Mouse (Mus musculus): ENCODE data around the gene Spocd1. TPM values are rescaled to one million over a fixed set of nuclear protein-coding genes. Genes with fewer than 3 reads are reported as not detected.
A peak's percentile ranks its signal among the peaks of the same experiment; 100 is the strongest.
"Not testable (repeated sequence)": the region's sequence is repeated elsewhere in the genome, so short reads cannot be mapped to it uniquely, and the experiment has no call there.

Gene Spocd1
- polyA plus RNA-seq (2012; rRNA removed) = 0.05 and 0.14 TPM in 2 replicates

DNA sequence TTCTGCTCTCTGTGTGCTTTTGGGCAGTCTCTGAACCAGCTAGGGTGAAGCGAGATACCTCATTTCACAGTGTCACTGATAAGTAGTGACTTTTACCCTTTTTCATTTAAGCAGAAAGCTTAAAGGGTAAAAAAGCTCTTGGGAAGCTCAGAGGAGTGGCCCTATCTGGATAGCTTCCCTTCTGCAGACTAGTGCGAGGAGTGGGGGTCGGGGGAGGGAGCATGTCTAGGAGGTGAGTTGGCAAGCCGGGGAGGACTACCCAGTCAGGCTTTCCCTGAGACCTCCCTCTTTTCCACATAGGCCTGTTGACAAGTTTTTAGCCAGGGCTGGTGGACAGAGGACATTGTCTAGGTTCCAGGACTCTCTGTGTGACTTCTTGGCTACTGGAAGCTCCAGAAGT lies at the start of gene Spocd1:
Gene Spocd1, plus strand, starts transcription at position 301 of the 400 bp plus-strand sequence.
- no peak for TF ChIP-seq POLR2A (IDR thresholded peaks at IDR 0.05; ENCODE audit: borderline replicate concordance, extremely low read depth, insufficient read depth, insufficient read length, poor library complexity, severe bottlenecking)
- TF ChIP-seq CTCF (IDR thresholded peaks at IDR 0.05; ENCODE audit: borderline replicate concordance, extremely low read depth, insufficient read depth, insufficient read length) = no peak
- no peak for DNase-seq (ENCODE audit: low read depth)

DNA sequence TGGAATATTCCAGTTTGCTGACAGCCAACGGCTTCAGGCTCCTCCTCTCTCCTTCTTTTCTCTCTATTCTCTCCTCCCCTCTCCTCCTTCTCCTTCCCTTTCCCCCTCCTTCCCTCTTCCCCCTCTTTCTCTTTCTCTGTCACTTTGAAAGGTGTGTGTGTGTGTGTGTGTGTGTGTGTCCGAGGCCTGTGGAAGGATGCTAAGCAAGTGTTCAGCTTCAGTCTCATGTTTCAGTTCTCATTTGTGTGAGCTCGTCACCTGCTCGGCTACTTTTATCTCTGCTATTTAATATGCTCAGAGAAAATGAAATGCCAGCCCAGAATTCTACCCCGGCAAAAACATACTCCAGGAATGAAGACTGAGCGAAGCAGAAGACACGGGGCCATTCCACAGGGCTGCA lies 48.4 kb upstream of the Spocd1 start:
- DNase-seq (ENCODE audit: low read depth) = no peak
- TF ChIP-seq POLR2A (IDR thresholded peaks at IDR 0.05; ENCODE audit: borderline replicate concordance, extremely low read depth, insufficient read depth, insufficient read length, poor library complexity, severe bottlenecking) (no peak), CTCF (IDR thresholded peaks at IDR 0.05; ENCODE audit: borderline replicate concordance, extremely low read depth, insufficient read depth, insufficient read length) (no peak)

DNA sequence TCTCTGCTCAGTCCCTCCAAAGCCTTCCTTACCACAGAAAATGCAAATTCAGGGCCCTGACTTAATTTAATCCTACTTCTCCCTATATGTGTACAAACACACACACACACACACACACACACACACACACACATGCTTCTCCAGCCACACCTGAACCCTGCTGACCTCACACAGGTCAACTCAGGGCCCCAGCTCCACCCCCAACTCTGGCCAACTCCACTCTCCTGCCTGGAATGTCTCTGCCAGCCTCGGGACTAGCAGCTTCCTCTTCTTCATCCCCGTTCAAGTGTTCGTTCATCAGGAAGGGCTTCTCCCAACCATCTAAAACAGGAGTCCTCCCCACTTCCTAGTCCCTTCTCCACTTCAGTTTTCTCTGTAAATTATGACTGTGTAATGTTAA lies 47.4 kb upstream of the Spocd1 start:
- DNase-seq (ENCODE audit: low read depth) = no peak

DNA sequence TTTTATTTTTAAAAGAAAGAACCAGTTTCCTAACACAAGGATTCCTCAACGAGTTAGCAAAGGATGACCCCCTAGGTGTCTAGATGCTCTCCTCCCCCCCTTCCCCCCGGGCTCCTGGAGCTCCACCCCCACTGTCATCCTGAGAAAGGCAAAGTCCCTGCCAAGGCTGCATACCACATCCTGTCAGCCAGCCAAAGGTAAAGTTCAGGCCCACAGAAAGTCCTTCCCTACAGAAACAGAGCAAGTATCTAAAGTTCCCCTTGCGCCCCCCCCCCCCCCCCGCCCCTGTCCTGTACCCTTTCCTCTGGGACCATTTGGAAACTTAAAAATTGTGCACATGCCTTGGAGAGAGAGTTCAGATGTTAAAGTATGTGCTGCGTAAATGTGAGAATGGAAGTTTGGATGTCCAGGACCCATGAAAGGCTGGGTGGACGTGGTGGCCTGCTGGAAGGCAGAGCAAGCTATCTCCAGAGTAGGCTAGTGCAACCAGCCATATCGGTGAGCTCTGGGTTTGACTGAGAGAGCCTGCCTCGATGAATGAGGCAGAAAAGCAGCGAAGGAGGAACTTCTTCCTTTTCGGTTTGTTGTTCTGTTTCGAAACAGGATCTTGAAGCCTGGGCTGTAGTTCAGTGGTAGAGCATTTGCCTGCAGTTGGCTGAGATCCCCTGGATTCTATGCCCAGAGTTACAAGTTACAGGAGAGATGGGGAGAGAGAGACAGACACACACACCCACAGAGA lies 46.3 kb upstream of the Spocd1 start:
- peak; percentile 47 for DNase-seq (ENCODE audit: low read depth)
- TF ChIP-seq CTCF (IDR thresholded peaks at IDR 0.05; ENCODE audit: borderline replicate concordance, extremely low read depth, insufficient read depth, insufficient read length) = no peak
- no peak for TF ChIP-seq POLR2A (IDR thresholded peaks at IDR 0.05; ENCODE audit: borderline replicate concordance, extremely low read depth, insufficient read depth, insufficient read length, poor library complexity, severe bottlenecking)

More for the DNA sequence above, 47.4 kb upstream of the Spocd1 start:
- TF ChIP-seq CTCF (IDR thresholded peaks at IDR 0.05; ENCODE audit: borderline replicate concordance, extremely low read depth, insufficient read depth, insufficient read length) = no peak
- no peak for TF ChIP-seq POLR2A (IDR thresholded peaks at IDR 0.05; ENCODE audit: borderline replicate concordance, extremely low read depth, insufficient read depth, insufficient read length, poor library complexity, severe bottlenecking)

DNA sequence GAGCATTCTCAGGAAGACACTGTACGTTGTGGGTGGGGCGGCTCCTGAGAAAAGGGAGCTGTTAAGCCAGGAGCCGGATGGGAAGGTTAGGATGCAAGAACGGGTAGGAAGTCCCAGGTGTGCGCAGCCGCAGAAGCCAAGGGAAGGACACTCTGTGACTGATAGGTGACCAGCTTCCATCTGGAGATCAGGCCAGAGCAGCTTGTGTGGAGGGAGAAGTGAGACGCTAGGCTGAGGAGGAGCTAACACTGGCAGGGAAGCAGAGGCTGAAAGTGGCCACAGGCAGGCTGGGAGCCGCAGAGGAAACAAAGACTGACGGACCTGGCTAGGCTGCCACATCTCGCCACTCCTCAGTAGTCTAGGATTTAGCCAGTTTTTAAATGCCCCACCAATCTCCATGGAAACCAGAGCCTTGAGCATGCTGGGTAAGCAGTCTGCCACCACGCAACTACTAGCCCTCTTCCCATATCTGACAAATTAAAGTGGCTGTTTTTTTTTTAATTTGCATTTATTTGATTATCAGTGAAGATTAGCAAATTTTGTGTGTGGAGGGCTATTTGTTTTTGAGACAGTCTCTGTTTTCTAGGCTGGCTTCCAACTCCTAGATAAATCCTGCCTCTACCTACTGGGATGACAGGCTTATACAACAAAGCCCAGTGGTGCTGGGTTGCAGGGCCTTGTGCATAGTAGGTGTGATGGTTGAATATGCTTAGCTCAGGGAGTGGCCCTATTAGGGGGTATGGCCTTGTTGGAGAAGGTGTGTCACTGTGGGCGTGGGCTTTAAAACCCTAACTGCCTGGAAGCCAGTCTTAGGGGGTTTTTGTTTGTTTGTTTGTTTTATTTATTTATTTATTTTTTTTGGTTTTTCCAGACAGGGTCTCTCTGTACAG lies 44.8 kb upstream of the Spocd1 start:
- peak; percentile 86 for DNase-seq (ENCODE audit: low read depth)

DNA sequence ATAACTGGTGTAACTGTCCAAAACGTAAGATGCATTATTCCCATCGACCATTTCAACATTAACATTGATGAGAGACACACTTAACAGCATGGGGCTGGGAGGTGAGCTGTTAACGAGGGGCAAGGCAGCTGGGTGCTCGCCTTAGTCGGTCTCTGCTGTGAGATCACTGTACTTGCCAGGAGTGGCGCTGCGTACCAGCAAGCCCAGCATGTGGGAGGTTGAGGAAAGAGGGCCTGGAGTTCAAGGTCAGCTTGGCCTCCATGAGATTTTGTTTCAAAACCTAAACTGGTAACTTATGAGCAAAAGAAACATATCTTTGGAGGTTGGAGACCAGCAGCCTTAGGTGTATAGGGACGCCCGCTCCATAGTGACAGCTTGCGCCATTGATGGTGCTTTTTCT lies 39.4 kb upstream of the Spocd1 start:
- no peak for DNase-seq (ENCODE audit: low read depth)
- TF ChIP-seq POLR2A (IDR thresholded peaks at IDR 0.05; ENCODE audit: borderline replicate concordance, extremely low read depth, insufficient read depth, insufficient read length, poor library complexity, severe bottlenecking) = no peak
- no peak for TF ChIP-seq CTCF (IDR thresholded peaks at IDR 0.05; ENCODE audit: borderline replicate concordance, extremely low read depth, insufficient read depth, insufficient read length)

More for the DNA sequence above, 44.8 kb upstream of the Spocd1 start:
- TF ChIP-seq POLR2A (IDR thresholded peaks at IDR 0.05; ENCODE audit: borderline replicate concordance, extremely low read depth, insufficient read depth, insufficient read length, poor library complexity, severe bottlenecking) (no peak), CTCF (IDR thresholded peaks at IDR 0.05; ENCODE audit: borderline replicate concordance, extremely low read depth, insufficient read depth, insufficient read length) (no peak)

DNA sequence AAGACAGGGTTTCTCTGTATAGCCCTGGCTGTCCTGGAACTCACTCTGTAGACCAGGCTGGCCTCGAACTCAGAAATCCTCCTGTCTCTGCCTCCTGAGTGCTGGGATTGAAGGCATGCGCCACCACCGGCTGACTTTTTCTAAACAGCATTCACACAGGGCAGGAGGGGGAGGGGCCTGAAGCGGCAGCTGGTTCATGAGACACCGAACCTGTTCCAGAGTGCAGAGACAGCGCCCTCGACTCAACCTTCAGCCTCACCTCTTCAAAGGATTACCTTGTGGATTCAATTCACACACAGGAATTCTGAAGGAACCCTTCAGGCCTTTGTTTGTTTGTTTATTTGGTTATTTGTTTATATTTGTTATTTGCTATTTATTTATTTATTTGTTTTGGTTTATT lies 39.0 kb upstream of the Spocd1 start:
- TF ChIP-seq CTCF (IDR thresholded peaks at IDR 0.05; ENCODE audit: borderline replicate concordance, extremely low read depth, insufficient read depth, insufficient read length) (no peak), POLR2A (IDR thresholded peaks at IDR 0.05; ENCODE audit: borderline replicate concordance, extremely low read depth, insufficient read depth, insufficient read length, poor library complexity, severe bottlenecking) (no peak)
- no peak for DNase-seq (ENCODE audit: low read depth)

DNA sequence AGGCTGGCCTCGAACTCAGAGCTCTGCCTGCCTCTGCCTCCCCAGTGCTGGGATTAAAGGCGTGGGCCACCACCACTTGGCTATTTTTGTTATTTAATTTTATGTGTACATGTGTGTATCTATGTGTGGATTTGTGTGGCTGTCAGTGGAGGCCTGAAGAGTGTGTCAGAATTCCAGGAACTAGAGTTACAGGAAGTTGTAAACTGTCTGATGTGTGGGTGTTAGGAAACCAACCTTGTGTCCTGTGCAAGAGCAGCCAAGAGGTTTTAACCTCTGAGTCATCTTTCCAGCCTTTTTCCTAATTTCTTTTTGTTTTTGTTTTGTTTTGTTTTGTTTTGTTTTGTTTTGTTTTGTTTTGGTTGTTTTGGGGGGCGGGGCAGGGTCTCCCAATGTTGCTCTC lies 34.2 kb upstream of the Spocd1 start:
- TF ChIP-seq CTCF (IDR thresholded peaks at IDR 0.05; ENCODE audit: borderline replicate concordance, extremely low read depth, insufficient read depth, insufficient read length) (no peak), POLR2A (IDR thresholded peaks at IDR 0.05; ENCODE audit: borderline replicate concordance, extremely low read depth, insufficient read depth, insufficient read length, poor library complexity, severe bottlenecking) (no peak)
- no peak for DNase-seq (ENCODE audit: low read depth)

DNA sequence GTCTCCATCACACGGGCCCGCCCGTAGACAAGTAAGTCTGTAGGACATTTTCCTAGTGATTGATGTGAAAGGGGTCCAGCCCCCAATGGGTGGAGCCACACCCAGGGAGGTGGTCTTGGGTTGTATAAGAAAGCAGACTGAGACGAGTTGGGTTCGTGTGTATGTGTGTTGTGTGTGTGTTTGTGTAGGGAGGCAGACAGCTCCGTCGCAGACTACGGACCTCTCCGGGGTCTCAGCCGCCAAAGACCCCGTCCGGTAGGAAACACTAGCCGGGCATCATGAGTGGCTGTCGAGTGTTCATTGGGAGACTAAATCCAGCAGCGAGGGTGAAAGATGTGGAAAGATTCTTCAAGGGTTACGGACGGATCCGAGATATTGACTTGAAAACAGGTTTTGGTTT lies 30.2 kb upstream of the Spocd1 start:
- DNase-seq (ENCODE audit: low read depth) = not testable (repeated sequence)

DNA sequence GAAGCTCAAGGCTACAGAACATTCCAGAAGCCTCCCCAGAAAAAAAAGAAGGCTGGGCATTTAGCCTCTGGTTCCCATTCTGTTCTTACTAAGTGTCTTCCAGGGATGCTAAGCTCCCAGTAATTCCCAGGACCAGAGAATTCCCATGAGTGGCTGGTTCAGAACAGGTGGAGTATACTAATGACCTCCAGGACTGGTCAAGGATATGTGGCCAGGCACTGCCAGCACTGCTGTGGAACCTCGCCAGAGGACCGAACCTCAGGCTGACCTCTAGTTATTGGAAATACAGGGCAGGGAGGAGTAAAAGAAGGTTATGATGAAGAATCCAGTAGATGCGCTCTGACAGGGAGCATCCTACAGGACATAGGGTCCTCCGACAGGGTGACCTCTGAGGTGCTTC lies 26.7 kb upstream of the Spocd1 start:
- TF ChIP-seq CTCF (IDR thresholded peaks at IDR 0.05; ENCODE audit: borderline replicate concordance, extremely low read depth, insufficient read depth, insufficient read length) = no peak

DNA sequence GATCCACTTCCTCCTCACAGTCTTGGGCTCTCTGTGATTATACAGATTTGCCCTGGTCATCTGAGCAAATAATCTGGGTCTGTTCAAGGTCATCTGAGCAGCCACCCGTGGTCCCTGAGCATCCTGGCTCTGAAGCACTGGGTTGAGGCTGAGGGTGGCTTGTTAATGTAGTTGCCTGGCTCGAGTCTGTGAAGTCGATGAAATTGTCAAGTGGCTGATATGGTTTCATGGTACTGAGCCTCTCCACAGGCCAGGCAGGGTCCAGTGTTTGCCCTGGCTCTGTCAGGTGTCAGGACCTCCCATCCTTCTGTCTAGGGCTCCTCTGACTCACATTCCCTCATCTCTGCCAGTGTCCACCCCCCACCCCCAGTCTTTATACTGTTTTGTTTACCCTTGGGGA lies 25.5 kb upstream of the Spocd1 start:
- TF ChIP-seq POLR2A (IDR thresholded peaks at IDR 0.05; ENCODE audit: borderline replicate concordance, extremely low read depth, insufficient read depth, insufficient read length, poor library complexity, severe bottlenecking) = no peak
- TF ChIP-seq CTCF (IDR thresholded peaks at IDR 0.05; ENCODE audit: borderline replicate concordance, extremely low read depth, insufficient read depth, insufficient read length) = no peak
- DNase-seq (ENCODE audit: low read depth) = no peak

More for the DNA sequence above, 26.7 kb upstream of the Spocd1 start:
- DNase-seq (ENCODE audit: low read depth) = no peak

DNA sequence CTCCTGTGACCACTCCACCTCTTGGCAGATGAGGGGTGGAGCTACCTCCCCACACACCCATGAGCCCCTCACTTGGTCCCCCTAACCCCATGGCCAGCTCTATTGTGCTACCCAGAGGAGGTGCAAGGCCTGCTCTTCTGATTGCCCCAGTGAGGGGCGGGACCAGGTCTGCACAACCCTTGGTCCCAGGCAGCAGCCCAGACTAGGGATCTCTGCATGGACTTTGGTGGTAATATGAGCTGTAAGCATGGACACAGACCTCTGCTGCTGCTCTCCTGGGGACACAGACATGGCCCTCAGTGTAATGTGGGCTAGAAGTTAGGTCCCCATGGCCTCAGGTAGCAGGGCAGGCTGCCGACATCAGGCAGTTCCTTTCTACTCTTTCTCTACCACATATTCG lies 24.0 kb upstream of the Spocd1 start:
- no peak for DNase-seq (ENCODE audit: low read depth)

More for the DNA sequence above, 24.0 kb upstream of the Spocd1 start:
- TF ChIP-seq POLR2A (IDR thresholded peaks at IDR 0.05; ENCODE audit: borderline replicate concordance, extremely low read depth, insufficient read depth, insufficient read length, poor library complexity, severe bottlenecking) = no peak
- TF ChIP-seq CTCF (IDR thresholded peaks at IDR 0.05; ENCODE audit: borderline replicate concordance, extremely low read depth, insufficient read depth, insufficient read length) = no peak
